Mouse (Mus musculus): Measurements from ENCODE around the gene Amdhd2.
A peak's percentile ranks its signal among the peaks of the same experiment; 100 is the strongest.

The Amdhd2 gene

GRCm38 (mm10) chr17:24197032-24197824 lies 33.7 kb upstream of the Amdhd2 start:
- no peak for DNase-seq

- DNase-seq = no peak
Observed at GRCm38 (mm10) chr17:24195349-24195748, 31.8 kb upstream of the Amdhd2 start.

- no peak for DNase-seq
Observed at GRCm38 (mm10) chr17:24193769-24194168, 30.2 kb upstream of the Amdhd2 start.

- no peak for DNase-seq
Observed at GRCm38 (mm10) chr17:24193268-24193667, 29.7 kb upstream of the Amdhd2 start.

- no peak for DNase-seq
Observed at GRCm38 (mm10) chr17:24192848-24193247, 29.3 kb upstream of the Amdhd2 start.

- no peak for DNase-seq
Observed at GRCm38 (mm10) chr17:24191481-24191880, 27.9 kb upstream of the Amdhd2 start.

- DNase-seq = no peak
Observed at GRCm38 (mm10) chr17:24190934-24191333, 27.4 kb upstream of the Amdhd2 start.

GRCm38 (mm10) chr17:24174259-24174658 lies 10.7 kb upstream of the Amdhd2 start:
- no peak for DNase-seq

- peak; percentile 58 for DNase-seq
Observed at GRCm38 (mm10) chr17:24173423-24173822, 9.9 kb upstream of the Amdhd2 start.

GRCm38 (mm10) chr17:24171738-24172137 lies 8.2 kb upstream of the Amdhd2 start:
- no peak for DNase-seq

- no peak for DNase-seq
Observed at GRCm38 (mm10) chr17:24170729-24171128, 7.2 kb upstream of the Amdhd2 start.

GRCm38 (mm10) chr17:24170125-24170524 lies 6.6 kb upstream of the Amdhd2 start:
- no peak for DNase-seq

GRCm38 (mm10) chr17:24169317-24170065 lies 5.9 kb upstream of the Amdhd2 start, which contains the start of gene Atp6v0c:
TSS of gene Atp6v0c (minus strand) at chr17:24169702.
- DNase-seq = peak; percentile 96

- peak; percentile 78 for DNase-seq
Observed at GRCm38 (mm10) chr17:24168590-24169277, 5.2 kb upstream of the Amdhd2 start.

- no peak for DNase-seq
Observed at GRCm38 (mm10) chr17:24167891-24168505, 4.4 kb upstream of the Amdhd2 start.

- DNase-seq = no peak
Observed at GRCm38 (mm10) chr17:24167120-24167519, 3.6 kb upstream of the Amdhd2 start.

- DNase-seq = no peak
Observed at GRCm38 (mm10) chr17:24164566-24165259, 1.1 kb upstream of the Amdhd2 start.

- peak; percentile 35 for DNase-seq
Observed at GRCm38 (mm10) chr17:24162584-24163175, 886 bp downstream of the Amdhd2 start.

- DNase-seq = no peak
Observed at GRCm38 (mm10) chr17:24161466-24161865, 2.1 kb downstream of the Amdhd2 start.

GRCm38 (mm10) chr17:24157526-24157925 lies 6.0 kb downstream of the Amdhd2 start:
- DNase-seq = no peak

GRCm38 (mm10) chr17:24157121-24157520 lies 6.4 kb downstream of the Amdhd2 start:
- DNase-seq = no peak

- DNase-seq = no peak
Observed at GRCm38 (mm10) chr17:24156394-24156793, 7.2 kb downstream of the Amdhd2 start.
